Mouse (Mus musculus) hindbrain, postnatal 0 days (tissue): ENCODE measurements around the gene Sin3a. TPM values are rescaled to one million over a fixed set of nuclear protein-coding genes. Genes with fewer than 3 reads are reported as not detected.

Source experiments
- ATAC-seq: fragments of 200-750 bp; cut with Nextera tagmentation; 2 replicates; pipeline ENCODE4 v1.8.0; 2017; ENCODE audit warnings: mild to moderate bottlenecking, moderate TSS enrichment, moderate library complexity
- DNase-seq: peaks from one replicate; pipeline ENCODE4 v3.0.0-alpha.2; 2015; ENCODE audit warnings: low spot score
- H3K27ac ChIP-seq: fragments of 300-500 bp; sonication (generic); 2 replicates; pipeline ENCODE4 v1.5.1; 2014; ENCODE audit warnings: mild to moderate bottlenecking
- H3K27me3 ChIP-seq: fragments of 300-500 bp; sonication (generic); 2 replicates; pipeline ENCODE4 v1.6.1; 2014; ENCODE audit warnings: low read length, mixed read lengths; ENCODE audit not compliant: insufficient read depth
- H3K36me3 ChIP-seq: fragments of 300-500 bp; sonication (generic); 2 replicates; pipeline ENCODE4 v1.6.1; 2014; ENCODE audit warnings: low read length, mixed read lengths; ENCODE audit not compliant: insufficient read depth
- H3K4me1 ChIP-seq: fragments of 300-500 bp; sonication (generic); 2 replicates; pipeline ENCODE4 v1.6.1; 2014; ENCODE audit warnings: antibody characterized with exemption, low read length, mixed read lengths; ENCODE audit not compliant: insufficient read depth
- H3K4me2 ChIP-seq: fragments of 300-500 bp; sonication (generic); 2 replicates; pipeline ENCODE4 v1.6.1; 2014; ENCODE audit warnings: low read depth, mild to moderate bottlenecking, low read length, moderate library complexity, mixed read lengths
- H3K4me3 ChIP-seq: fragments of 300-500 bp; sonication (generic); 2 replicates; pipeline ENCODE4 v1.5.1; 2014; ENCODE audit warnings: low read length
- H3K9ac ChIP-seq: fragments of 300-500 bp; sonication (generic); replicated peaks from 2 replicates; pipeline ENCODE4 v1.6.1; 2014; ENCODE audit warnings: mild to moderate bottlenecking, low read length, moderate library complexity, mixed read lengths
- H3K9me3 ChIP-seq: fragments of 300-500 bp; sonication (generic); 2 replicates; pipeline ENCODE4 v1.6.1; 2016; ENCODE audit warnings: low read length, mixed read lengths
- CTCF ChIP-seq: IDR thresholded peaks from 2 replicates; pipeline ENCODE4 v1.5.1; 2016; ENCODE audit warnings: antibody characterized with exemption, control low read depth, low read depth
- WGBS: fragments of 180-500 bp; shearing (Covaris S2); extraction: QIAGEN DNeasy Blood & Tissue Kit; methylation state at CpG from one replicate; pipeline ENCODE4 v1.1.7; 2014; 5-methylcytosine and 5-hydroxymethylcytosine counted together
- polyA plus RNA-seq: library from polyadenylated mRNA; unstranded; fragments of >200 nt; fragmentation: Nextera tagmentation; extraction: Ambion mirVana; gene quantifications from 2 replicates; pipeline ENCODE4 v1.2.1, GENCODE M21; 2015
- total RNA-seq: library from RNA; depleted of rRNA; stranded (reverse); fragments of >200 nt; gene quantifications from 2 replicates; pipeline ENCODE4 v1.2.3, GENCODE M21; 2014; rRNA removed

Gene Sin3a
- total RNA-seq (45.7 and 51.4 TPM in 2 replicates), polyA plus RNA-seq (13.8 and 16.4 TPM in 2 replicates)

- DNase-seq (peak; percentile 87), ATAC-seq (no peak)
- peak within 1 kb of the TSS; percentile 91 for H3K4me3 ChIP-seq
- no peak for TF ChIP-seq CTCF
- no peaks in the 10 kb centered on the region for H3K9me3 ChIP-seq
- H3K27me3 ChIP-seq, result no peaks in the 10 kb centered on the region
- H3K27ac ChIP-seq, result peak within 1 kb of the TSS; percentile 92
- peaks cover 17% of the 10 kb centered on the region for H3K4me1 ChIP-seq
- no peaks in the 10 kb centered on the region; the same call in 1 of the 2 replicates for H3K36me3 ChIP-seq
- H3K9ac ChIP-seq, result peak within 1 kb of the TSS; percentile 63
- 0% methylated on average over 34 of the region's 34 CpGs for WGBS
- peak within 1 kb of the TSS; percentile 79 for H3K4me2 ChIP-seq
Observed at GRCm38 (mm10) chr9:57071801-57072351, at the start of gene Sin3a. Gene Sin3a, plus strand, starts transcription at chr9:57072040.

GRCm38 (mm10) chr9:57031756-57032155, 40.1 kb upstream of the Sin3a start:
- H3K9ac ChIP-seq, result no peak overlapping the region
- H3K4me1 ChIP-seq, result no peaks in the 10 kb centered on the region
- no peaks in the 10 kb centered on the region for H3K27me3 ChIP-seq
- no peak overlapping the region for H3K4me2 ChIP-seq
- DNase-seq, result no peak
- no peaks in the 10 kb centered on the region for H3K9me3 ChIP-seq
- no peak overlapping the region for H3K4me3 ChIP-seq
- no peak overlapping the region for H3K27ac ChIP-seq
- no peak for ATAC-seq
- no peak for TF ChIP-seq CTCF
- WGBS, result 96% methylated on average over 1 of the region's 1 CpGs
- H3K36me3 ChIP-seq, result peaks cover 33% of the 10 kb centered on the region

GRCm38 (mm10) chr9:57056237-57056636, 15.6 kb upstream of the Sin3a start:
- H3K4me3 ChIP-seq, result no peak overlapping the region
- peak; percentile 67 for TF ChIP-seq CTCF
- H3K36me3 ChIP-seq, result peaks cover 34% of the 10 kb centered on the region
- H3K9me3 ChIP-seq, result no peaks in the 10 kb centered on the region
- H3K4me2 ChIP-seq, result no peak overlapping the region
- no peak overlapping the region for H3K9ac ChIP-seq
- ATAC-seq (no peak), DNase-seq (peak; percentile 65)
- no peaks in the 10 kb centered on the region for H3K4me1 ChIP-seq
- no peak overlapping the region for H3K27ac ChIP-seq
- H3K27me3 ChIP-seq, result no peaks in the 10 kb centered on the region
- 83% methylated on average over 1 of the region's 1 CpGs for WGBS

- no peaks in the 10 kb centered on the region for H3K9me3 ChIP-seq
- no peak for TF ChIP-seq CTCF
- peaks cover 27% of the 10 kb centered on the region; the same call in 1 of the 2 replicates for H3K36me3 ChIP-seq
- H3K4me1 ChIP-seq, result no peaks in the 10 kb centered on the region
- WGBS, result 97% methylated on average over 2 of the region's 2 CpGs
- no peak overlapping the region for H3K27ac ChIP-seq
- ATAC-seq, result no peak
- H3K9ac ChIP-seq, result no peak overlapping the region
- H3K4me2 ChIP-seq, result no peak overlapping the region
- DNase-seq, result no peak
- no peaks in the 10 kb centered on the region for H3K27me3 ChIP-seq
- no peak overlapping the region for H3K4me3 ChIP-seq
Observed at GRCm38 (mm10) chr9:57064164-57064563, 7.7 kb upstream of the Sin3a start.

GRCm38 (mm10) chr9:57068266-57068665, 3.6 kb upstream of the Sin3a start:
- Histone ChIP-seq H3K9ac (no peak overlapping the region), H3K4me2 (no peak overlapping the region), H3K4me3 (no peak overlapping the region), H3K27me3 (no peaks in the 10 kb centered on the region), H3K36me3 (peaks cover 6% of the 10 kb centered on the region; the same call in 1 of the 2 replicates), H3K4me1 (no peaks in the 10 kb centered on the region; the same call in 1 of the 2 replicates), H3K9me3 (no peaks in the 10 kb centered on the region), H3K27ac (no peak overlapping the region)
- no peak for ATAC-seq
- no peak for TF ChIP-seq CTCF
- WGBS, result 68% methylated on average over 3 of the region's 3 CpGs
- no peak for DNase-seq

GRCm38 (mm10) chr9:57070262-57070661, 1.6 kb upstream of the Sin3a start:
- H3K4me1 ChIP-seq, result peaks cover 14% of the 10 kb centered on the region
- TF ChIP-seq CTCF, result no peak
- H3K27me3 ChIP-seq, result no peaks in the 10 kb centered on the region
- DNase-seq, result no peak
- no peak overlapping the region for H3K9ac ChIP-seq
- no peak for ATAC-seq
- no peak overlapping the region for H3K4me2 ChIP-seq
- H3K9me3 ChIP-seq, result no peaks in the 10 kb centered on the region
- H3K36me3 ChIP-seq, result no peaks in the 10 kb centered on the region; the same call in 1 of the 2 replicates
- no peak overlapping the region for H3K27ac ChIP-seq
- 65% methylated on average over 1 of the region's 1 CpGs for WGBS
- H3K4me3 ChIP-seq, result no peak overlapping the region
